In the genomic region with DNA sequence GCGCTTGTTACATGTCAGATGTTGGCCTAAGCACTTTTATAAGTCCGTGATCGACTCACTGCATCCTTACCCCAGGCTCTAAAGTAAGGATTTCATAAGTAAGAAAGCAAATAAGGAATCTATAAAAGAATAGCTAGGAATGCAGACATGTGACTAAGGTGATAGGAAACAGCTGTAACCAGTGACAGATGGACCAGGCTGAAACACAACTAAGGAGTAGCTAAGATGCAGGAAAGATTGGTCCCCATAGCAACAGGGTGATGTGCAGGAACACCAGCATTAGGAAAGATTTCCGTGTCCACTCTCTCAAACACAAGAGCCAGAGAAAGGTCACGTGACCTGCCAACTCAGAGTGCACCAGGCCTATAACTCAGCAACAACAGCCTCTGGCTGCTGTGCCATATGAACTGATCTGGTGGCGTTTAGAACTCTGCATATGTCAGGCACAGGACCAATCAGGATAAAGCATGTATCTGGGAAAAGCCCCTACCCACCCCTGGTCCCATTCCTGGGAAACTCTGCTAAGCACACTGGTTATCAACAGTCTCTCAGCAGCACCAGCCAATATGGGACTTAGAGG, we compare ENCODE assay signal across 37 mouse cellular contexts. TPM values are rescaled to one million over a fixed set of nuclear protein-coding genes. Genes with fewer than 3 reads are reported as not detected.
DNase-seq lines count a peak whose midpoint lies in the region; ATAC-seq and TF ChIP-seq lines count a peak whose summit lies in the region.
"Had no signal": no experiment of that assay in that cellular context is flagged by ENCODE, and none has a peak within 500 bp of the region (broad histone marks: within the 10 kb centered on the region; RNA-seq: fewer than 3 reads in every experiment).

No protein-coding gene starts in this region.

- DNase-seq in embryo, embryonic 10 days (ENCODE audit: low spot score) = peak; percentile 40
- no peak for DNase-seq in embryo, embryonic 9.5 days (ENCODE audit: extremely low spot score)
- DNase-seq in embryo, embryonic 10.5 days (ENCODE audit: low spot score) = peak; percentile 36
- peak; percentile 7 for DNase-seq in induced T-regulatory cell, adult 2 months (ENCODE audit: low read depth)
- DNase-seq in stomach, postnatal 0 days (ENCODE audit: low spot score) = no peak
- DNase-seq in yolk sac, embryonic 10.5 days (ENCODE audit: low spot score) = no peak
- no peak for DNase-seq in hindbrain, postnatal 0 days (ENCODE audit: low spot score)
- DNase-seq in spleen, postnatal 4 days (ENCODE audit: low spot score in 2 of 2) = no peak
- DNase-seq: adrenal gland, postnatal 36 days; cerebellum, adult 18-20 months; cerebellum, postnatal 10 days; gastrocnemius, postnatal 36 days; heart, adult 2 months; heart, postnatal 4 days; kidney, adult 18-20 months; kidney, postnatal 25 days; thymus, adult 18-20 months; thymus, postnatal 25 days had no signal

- no peak overlapping the region for H3K4me3 ChIP-seq in stomach, postnatal 0 days (ENCODE audit: low read depth, low read length)
- no peak overlapping the region for H3K4me3 ChIP-seq in hindbrain, postnatal 0 days (ENCODE audit: low read length)
- H3K4me3 ChIP-seq: erythroblast, embryonic 14.5 days; heart, adult 2 months; heart, embryonic 12.5 days; hindbrain, embryonic 13.5 days; kidney, embryonic 15.5 days; layer of hippocampus, adult 2 months; left cerebral cortex, adult 2 months; lung, embryonic 15.5 days; midbrain, embryonic 12.5 days had no signal

- no peak overlapping the region for H3K9ac ChIP-seq in stomach, postnatal 0 days (ENCODE audit: low read length)
- H3K9ac ChIP-seq in hindbrain, postnatal 0 days (replicated peaks; ENCODE audit: low read length) = no peak overlapping the region
- H3K9ac ChIP-seq: heart, embryonic 12.5 days; hindbrain, embryonic 13.5 days; kidney, embryonic 15.5 days; lung, embryonic 15.5 days; midbrain, embryonic 12.5 days had no signal

- H3K27ac ChIP-seq in stomach, postnatal 0 days (replicated peaks) = no peak overlapping the region
- H3K27ac ChIP-seq in hindbrain, postnatal 0 days = no peak overlapping the region
- H3K27ac ChIP-seq: heart, adult 2 months; hindbrain, embryonic 13.5 days; kidney, embryonic 15.5 days; layer of hippocampus, adult 2 months; left cerebral cortex, adult 2 months; lung, embryonic 15.5 days; midbrain, embryonic 12.5 days had no signal

- WGBS in stomach, postnatal 0 days = 62% methylated on average over 6 of the region's 6 CpGs
- WGBS in hindbrain, postnatal 0 days = 75% methylated on average over 6 of the region's 6 CpGs

- no peaks in the 10 kb centered on the region for H3K4me1 ChIP-seq in stomach, postnatal 0 days (replicated peaks; ENCODE audit: control insufficient read depth, insufficient read depth)
- no peaks in the 10 kb centered on the region for H3K4me1 ChIP-seq in hindbrain, postnatal 0 days (ENCODE audit: insufficient read depth, low read length)
- H3K4me1 ChIP-seq: heart, embryonic 12.5 days; kidney, embryonic 15.5 days; lung, embryonic 15.5 days; midbrain, embryonic 12.5 days had no signal

- no peak for TF ChIP-seq EP300 in stomach, postnatal 0 days (optimal IDR thresholded peaks at IDR 0.05)

- 0 out of 2 replicates have a peak, but pooled peaks have one; percentile 21 for ATAC-seq in stomach, postnatal 0 days (ENCODE audit: low FRiP score, low TSS enrichment)
- no peak for ATAC-seq in hindbrain, postnatal 0 days

- no peaks in the 10 kb centered on the region for H3K9me3 ChIP-seq in stomach, postnatal 0 days (ENCODE audit: control insufficient read depth, low read length)
- no peaks in the 10 kb centered on the region for H3K9me3 ChIP-seq in hindbrain, postnatal 0 days (ENCODE audit: low read length)
- H3K9me3 ChIP-seq: heart, embryonic 12.5 days; hindbrain, embryonic 13.5 days; kidney, embryonic 15.5 days; lung, embryonic 15.5 days; midbrain, embryonic 12.5 days had no signal

- no peaks in the 10 kb centered on the region for H3K36me3 ChIP-seq in stomach, postnatal 0 days (ENCODE audit: control insufficient read depth, insufficient read depth, low read length)
- H3K36me3 ChIP-seq in hindbrain, postnatal 0 days (ENCODE audit: insufficient read depth, low read length) = no peaks in the 10 kb centered on the region
- H3K36me3 ChIP-seq: hindbrain, embryonic 13.5 days; kidney, embryonic 15.5 days; lung, embryonic 15.5 days; midbrain, embryonic 12.5 days had no signal

- H3K27me3 ChIP-seq in stomach, postnatal 0 days (ENCODE audit: control insufficient read depth, insufficient read depth, low read length) = no peaks in the 10 kb centered on the region
- no peaks in the 10 kb centered on the region for H3K27me3 ChIP-seq in hindbrain, postnatal 0 days (ENCODE audit: insufficient read depth, low read length)
- H3K27me3 ChIP-seq: heart, embryonic 12.5 days; hindbrain, embryonic 13.5 days; kidney, embryonic 15.5 days; lung, embryonic 15.5 days; midbrain, embryonic 12.5 days had no signal

- TF ChIP-seq CTCF in stomach, postnatal 0 days (IDR thresholded peaks at IDR 0.05; ENCODE audit: low read depth) = no peak
- no peak for TF ChIP-seq CTCF in hindbrain, postnatal 0 days (IDR thresholded peaks at IDR 0.05; ENCODE audit: low read depth)

- H3K4me2 ChIP-seq in stomach, postnatal 0 days (replicated peaks; ENCODE audit: low read depth) = no peak overlapping the region
- no peak overlapping the region for H3K4me2 ChIP-seq in hindbrain, postnatal 0 days (ENCODE audit: low read depth, low read length)
- H3K4me2 ChIP-seq: heart, embryonic 12.5 days; hindbrain, embryonic 13.5 days; kidney, embryonic 15.5 days; liver, embryonic 11.5 days; lung, embryonic 15.5 days; midbrain, embryonic 12.5 days had no signal

RNA-seq across cellular contexts. Expression of a gene that starts 33.4 kb away (rescaled TPM):
- polyA plus RNA-seq in stomach, postnatal 0 days (2015; fragmentation: Nextera tagmentation; extraction: Ambion mirVana) = 2.9 and 3.1 TPM in 2 replicates
- total RNA-seq in hindbrain, postnatal 0 days (2014; rRNA removed) = not detected in 2 replicates
- polyA plus RNA-seq in hindbrain, postnatal 0 days (2015; fragmentation: Nextera tagmentation; extraction: Ambion mirVana) = not detected in 2 replicates
- total RNA-seq: adrenal gland, adult 18-20 months; adrenal gland, postnatal 36 days; common myeloid progenitor, adult 5-6 weeks; gastrocnemius, adult 18-20 months; gastrocnemius, postnatal 36 days; heart, adult 2 months; heart, postnatal 4 days; layer of hippocampus, adult 2 months; layer of hippocampus, postnatal 14 days; left cerebral cortex, adult 2 months; left cerebral cortex, postnatal 36 days; megakaryocyte progenitor cell, adult 5-6 weeks had no signal
- polyA plus RNA-seq: brain, embryonic 14.5 days; embryonic facial prominence, embryonic 14.5 days; erythroblast, embryonic 14.5 days; forebrain, embryonic 11.5 days; heart, adult 2 months; heart, postnatal 0 days; hindbrain, embryonic 13.5 days; lung, embryonic 15.5 days; midbrain, embryonic 12.5 days had no signal

Comparison
In these comparisons a context has a peak if more than half of its experiments do, and no peak if none do; other contexts are left out.
1. DNase-seq: peak in embryo, embryonic 10 days (single experiment), embryo, embryonic 10.5 days (single experiment) and induced T-regulatory cell, adult 2 months (single experiment); none in embryo, embryonic 9.5 days (single experiment), stomach, postnatal 0 days (single experiment), yolk sac, embryonic 10.5 days (single experiment), hindbrain, postnatal 0 days (single experiment) and spleen, postnatal 4 days (0 of 2).